Mouse (Mus musculus): ENCODE data around the gene Zbtb45.
A peak's percentile ranks its signal among the peaks of the same experiment; 100 is the strongest.

The Zbtb45 gene

DNA sequence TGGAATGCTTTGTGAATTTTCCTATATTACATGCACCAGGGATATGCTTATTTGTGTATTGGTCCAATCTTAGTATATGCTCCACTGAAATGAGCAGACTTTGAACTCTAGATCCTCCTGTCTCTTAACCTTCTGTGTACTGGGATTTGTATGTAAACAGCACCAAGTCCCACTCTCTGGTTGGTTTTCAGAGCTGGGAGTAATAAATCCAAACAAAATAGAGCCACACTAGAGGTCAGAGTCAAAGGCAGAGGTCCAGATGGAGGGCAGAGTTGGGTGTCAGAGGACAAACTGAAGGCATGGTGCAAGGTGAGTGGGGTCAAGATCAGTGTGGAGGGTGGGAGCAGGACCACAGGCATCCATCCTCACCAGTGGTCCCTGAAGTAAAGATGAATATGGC lies 14.0 kb downstream of the Zbtb45 start:
- DNase-seq: no peak

DNA sequence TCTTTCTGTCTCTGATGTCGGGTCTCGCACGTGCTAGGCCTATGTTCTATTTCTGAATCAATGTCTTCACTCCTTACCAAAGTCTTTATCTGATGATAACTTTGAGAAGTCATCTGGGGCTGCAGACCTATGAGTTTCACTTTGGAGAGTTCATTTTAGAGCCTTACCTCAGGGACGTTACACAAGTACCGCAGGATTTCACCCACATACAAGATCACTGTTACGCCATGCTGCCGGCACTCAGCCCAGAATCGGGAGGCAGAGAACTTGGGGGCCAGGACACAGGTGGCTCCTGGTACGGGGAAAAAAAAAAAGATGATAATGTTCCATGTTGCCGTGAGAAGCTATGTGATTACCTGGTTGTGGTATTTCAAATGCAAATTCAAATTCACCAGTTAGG lies 16.7 kb downstream of the Zbtb45 start:
- no peak for DNase-seq

DNA sequence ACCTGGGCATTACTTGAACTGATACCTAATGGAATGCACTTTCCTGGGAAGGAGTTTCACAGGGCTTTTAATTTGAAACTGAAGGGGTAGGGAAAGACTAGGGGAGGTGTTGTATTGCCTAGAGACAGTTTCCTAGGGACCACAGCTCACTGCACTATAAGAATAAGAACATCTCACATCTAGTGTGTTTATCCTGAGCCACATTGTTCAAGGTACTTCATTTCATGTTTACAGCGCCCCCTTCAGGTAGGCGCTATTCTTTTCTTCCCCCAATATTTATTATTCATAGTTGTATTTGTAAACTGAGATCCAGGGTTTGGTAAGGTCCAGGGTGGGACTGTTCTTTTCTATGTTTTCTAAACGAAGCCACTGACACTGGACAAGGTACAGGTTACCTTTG lies 17.6 kb downstream of the Zbtb45 start:
- DNase-seq: no peak

DNA sequence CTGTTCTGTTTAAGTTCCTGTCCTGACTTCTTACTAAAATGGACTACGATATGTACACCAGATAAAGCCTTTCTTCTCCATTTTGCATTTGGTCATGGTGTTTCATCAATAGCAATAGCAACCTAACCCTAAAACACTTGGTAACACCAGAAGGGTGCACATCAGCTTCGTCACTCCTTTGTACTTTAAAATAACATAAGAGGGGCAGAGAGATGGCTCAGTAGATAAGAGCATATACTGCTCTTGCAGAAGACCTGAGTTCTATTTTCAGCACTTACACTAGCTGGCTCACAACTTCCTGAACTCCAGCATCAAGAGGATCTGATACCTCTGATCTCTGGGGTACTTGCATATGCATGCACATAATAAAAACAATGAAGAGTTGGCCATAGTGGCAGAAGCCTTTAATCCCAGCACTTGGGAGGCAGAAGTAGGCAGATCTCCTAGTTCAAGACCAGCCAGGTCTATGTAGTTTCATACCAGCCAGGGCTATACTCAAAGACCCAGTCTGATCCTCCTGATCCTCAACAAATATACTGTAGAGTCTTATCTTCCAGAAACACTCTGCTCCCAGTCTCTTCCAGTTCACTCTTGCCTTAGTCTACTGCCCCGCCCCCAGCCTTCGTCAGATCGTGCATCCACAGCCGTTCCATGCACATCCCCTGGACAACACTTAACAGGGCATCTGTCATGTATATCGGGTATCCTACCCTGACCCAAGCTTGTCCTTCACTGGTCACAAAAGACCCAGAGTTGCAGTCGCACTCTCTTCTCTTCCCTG lies 22.2 kb downstream of the Zbtb45 start:
- DNase-seq: no peak

DNA sequence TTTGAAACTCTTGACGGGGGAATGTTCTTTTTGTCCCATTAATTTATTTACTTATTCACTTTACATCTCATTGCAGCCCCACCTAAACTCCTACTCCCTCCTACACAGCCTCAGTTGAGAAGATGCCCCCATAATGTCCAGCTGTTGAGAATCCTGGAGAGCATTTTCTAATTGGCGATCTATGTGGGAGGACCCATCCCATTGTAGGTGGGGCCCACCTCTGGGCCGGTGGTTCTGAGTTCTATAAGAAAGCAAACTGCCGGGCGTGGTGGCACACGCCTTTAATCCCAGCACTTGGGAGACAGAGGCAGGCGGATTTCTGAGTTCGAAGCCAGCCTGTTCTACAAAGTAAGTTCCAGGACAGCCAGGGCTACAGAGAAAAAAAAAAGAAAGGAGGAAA lies 22.9 kb downstream of the Zbtb45 start:
- no peak for DNase-seq

DNA sequence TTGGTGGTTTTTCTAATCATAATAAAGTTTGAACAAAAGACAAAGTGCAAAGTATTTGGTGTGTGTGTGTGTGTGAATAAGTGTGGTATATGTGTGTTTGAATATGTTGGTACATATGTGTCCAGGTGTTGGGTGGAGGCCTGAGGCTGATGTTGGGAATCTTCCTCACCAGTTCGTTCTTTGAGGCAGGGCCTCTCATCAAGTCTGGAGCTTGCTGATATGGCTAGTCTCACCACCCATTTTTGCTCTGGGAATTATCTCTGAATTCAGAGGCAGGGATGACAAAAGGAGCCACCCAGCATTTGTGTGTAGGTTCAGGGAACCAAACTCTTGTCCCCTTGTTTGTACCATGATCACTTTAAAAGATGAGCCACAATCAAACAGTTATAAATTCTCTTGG lies 24.1 kb downstream of the Zbtb45 start:
- no peak for DNase-seq

DNA sequence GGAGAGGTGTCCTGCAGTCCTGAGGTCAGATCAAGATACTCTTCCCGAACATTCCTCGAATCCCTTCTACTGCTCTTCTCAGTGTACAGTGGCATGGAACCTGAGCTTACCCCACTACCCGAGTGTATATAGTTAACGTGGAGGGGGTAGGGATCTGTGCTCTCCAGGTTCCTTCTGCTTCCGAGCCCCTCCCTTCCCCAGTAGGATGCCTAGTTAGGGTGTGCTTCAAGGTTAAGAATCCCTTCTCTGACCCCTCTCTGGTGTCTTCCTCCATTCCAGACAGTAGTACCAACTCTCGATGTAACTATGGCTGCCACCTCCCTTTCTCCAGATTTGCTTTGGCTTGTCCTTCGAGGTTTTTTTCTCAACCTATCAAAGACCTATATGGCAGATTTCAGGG lies 29.5 kb downstream of the Zbtb45 start:
- DNase-seq: no peak

DNA sequence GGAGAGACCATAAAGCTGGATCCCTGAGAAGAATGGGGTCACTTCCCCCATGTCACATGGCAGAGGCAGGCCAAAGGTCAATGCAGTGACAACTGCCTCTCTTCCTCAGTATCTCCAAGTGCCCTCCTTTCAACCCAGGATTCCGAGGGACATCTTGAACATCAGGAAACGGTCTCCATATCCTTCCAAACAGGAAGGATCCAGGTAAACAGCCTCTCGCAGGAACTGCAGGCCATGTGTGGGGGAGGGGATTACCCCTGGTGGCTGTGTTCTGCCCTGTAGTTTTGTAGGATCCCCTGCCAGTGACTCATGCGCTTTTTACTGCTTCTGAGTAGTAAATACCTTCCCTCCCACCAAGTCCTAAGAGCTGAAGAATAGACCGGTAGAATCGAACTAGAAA lies 30.1 kb downstream of the Zbtb45 start:
- no peak for DNase-seq

DNA sequence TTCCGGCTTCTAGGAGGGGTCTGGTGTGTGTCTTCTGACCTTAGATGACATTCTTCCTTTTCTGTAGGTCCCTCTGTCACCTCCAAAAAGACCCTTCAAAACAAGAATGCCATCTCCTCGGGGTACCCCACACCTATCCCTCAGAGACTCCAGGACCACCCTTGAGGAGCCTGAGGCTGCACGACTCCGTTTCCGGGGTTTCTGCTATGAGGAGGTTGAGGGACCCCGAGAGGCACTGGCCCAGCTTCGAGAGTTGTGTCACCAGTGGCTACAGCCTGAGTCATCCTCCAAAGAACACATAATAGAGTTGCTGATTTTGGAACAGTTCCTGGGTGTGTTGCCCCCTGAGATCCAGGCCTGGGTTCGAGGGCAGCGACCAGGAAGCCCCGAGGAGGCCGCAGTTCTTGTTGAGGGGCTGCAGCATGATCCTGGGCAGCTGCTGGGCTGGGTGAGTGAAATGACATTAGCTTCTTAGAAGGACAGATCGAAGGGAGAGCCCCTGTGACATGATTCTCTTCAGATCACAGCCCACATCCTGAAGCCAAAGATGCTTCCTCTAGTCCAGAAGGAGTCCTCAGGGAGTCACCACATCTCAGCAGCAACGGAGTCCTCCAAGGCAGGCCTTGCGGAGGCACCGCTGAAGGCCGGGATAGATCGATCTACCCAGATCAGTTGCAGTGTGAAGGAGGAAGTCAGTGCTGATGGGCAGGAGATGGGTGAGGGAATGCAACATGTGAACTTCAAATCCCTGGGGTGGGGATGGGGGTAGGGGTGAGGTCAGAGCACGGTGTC lies 30.7 kb downstream of the Zbtb45 start:
- DNase-seq: no peak

DNA sequence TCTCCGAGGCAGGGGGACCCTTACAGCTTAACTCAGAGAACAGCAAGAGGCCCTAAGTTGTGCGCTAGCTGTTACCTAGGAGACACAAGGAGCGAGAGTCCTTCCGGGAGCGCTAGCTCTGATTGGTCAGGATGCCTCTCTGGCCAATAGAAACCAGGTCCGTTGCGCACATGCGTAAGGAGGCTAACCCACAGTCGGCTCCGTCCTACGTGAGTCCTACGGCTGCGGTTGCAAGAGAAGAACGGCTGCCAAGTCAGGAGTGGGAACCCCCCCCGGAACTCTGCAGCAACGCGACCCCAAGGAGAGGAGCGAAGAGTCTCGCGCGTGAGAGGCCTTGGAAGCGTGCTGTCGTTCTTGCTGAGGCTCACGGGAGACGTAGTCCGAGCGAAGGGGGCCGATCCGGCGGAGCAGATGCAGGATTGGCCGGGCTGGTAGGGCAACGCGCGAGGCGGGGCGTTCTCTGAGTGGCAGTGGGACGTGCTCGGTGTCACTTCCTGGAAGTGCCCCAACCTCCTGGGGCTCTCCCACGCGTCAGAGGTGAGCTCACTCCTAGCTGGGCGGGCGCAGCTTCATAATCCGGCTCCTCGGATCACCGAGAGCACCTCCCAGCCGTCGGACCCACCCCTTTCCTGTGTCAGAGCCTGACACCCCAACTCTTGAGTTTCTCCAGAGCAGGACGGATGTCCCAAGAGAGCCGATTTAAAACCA lies 32.0 kb downstream of the Zbtb45 start, which contains the start of gene Zfp446:
Gene Zfp446, plus strand, starts transcription at position 167 of the 708 bp plus-strand sequence.
- peak; percentile 99 for DNase-seq

DNA sequence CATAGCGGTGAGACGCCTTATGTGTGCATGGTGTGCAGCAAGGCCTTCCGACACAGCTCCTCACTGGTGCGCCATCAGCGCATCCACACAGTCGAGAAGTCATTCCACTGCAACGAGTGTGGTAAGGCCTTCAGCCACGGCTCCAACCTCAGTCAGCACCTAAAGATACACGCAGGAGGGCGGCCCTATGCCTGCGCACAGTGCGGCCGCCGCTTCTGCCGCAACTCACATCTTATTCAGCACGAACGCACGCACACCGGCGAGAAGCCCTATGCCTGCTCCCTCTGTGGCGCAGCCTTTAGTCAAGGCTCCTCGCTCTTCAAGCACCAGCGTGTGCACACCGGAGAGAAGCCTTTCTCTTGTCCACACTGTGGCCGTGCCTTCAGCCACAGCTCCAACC lies 38.9 kb downstream of the Zbtb45 start:
- DNase-seq: no peak

DNA sequence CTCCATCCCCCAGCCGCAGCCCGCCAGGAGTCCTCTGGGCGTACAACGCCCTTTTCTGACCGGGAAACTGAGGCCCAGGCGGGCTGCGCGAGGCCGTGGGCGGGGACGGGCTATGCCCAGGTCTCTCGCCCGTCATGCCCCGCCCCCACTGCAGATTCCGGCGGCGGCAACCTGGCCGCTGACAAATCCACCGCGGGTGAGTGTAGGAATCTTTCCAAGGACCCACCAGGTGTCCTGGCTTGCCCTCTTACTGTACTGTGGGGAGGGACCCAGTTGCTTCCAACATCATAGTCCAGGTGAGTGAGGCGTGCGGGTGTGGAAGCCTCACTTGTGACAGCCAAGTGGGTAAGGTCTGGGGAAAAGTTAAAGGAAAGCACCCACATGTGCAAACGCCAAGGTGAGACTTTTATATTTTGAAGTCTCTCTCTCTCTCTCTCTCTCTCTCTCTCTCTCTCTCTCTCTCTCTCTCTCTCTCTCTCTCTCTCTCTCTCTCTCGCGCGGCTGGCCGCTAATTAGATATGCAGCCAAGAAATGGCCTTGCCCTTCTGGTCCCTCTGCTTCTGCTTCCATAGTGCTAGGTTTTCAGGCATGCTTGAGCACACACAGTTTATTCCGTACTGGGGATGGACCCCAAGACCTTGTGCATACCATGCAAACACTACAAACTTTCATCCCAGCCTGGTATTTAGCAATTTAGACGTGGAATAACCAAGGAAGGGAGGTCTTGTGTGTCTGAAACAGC lies 43.6 kb downstream of the Zbtb45 start:
- DNase-seq: peak; percentile 76

DNA sequence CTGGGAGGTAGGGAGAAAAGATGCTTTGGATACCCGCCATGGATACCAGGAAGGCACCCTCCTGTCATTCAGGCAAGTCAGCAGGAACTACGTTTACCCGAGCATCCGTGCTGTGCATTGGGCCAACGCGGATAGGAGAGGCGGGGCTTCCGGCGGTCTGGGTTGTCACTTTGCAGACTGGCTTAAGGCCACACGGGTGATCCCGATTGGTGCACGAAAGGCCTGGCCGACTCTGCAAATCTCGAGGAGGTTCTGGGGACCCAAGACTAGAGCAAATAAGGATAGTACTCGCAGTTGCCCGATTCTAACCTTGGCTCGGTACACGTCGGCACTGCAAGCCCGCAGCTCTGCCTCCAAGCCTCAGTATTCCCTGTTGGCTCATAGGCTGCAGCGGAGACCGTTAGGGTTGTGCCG lies 44.1 kb downstream of the Zbtb45 start, which contains the start of gene Zfp324:
Gene Zfp324, plus strand, starts transcription at position 161 of the 414 bp plus-strand sequence.
- peak; percentile 93 for DNase-seq

DNA sequence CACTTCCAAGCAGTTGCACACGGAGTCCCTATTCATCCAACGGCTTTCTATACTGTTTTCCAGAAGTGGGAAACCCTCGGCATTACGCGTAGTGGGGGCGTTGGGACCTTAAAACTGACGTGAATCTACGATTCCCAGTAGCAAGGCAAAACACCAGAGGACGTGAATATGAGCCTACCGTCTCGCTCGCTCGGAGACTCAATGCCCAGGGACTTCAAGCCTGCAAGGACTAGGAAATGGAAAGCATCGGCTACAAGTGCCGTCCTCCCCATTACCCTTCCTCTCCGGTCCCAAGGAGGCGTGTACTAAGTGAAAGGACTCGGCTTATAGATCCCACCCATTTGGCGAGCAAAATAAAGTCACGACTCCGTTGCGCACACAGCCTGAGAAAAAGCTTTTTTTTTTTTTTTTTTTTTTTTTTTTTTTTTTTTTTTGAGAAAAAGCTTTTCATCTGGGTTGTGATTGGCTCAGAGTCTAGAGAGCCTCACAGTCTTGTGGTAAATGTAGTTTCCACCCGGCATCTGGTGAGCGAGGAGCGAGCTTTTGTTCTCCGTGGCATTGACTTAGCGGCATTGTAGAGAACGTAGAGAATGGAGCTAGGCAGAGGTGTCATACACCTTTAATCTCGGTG lies 48.2 kb downstream of the Zbtb45 start:
- DNase-seq: peak; percentile 55

DNA sequence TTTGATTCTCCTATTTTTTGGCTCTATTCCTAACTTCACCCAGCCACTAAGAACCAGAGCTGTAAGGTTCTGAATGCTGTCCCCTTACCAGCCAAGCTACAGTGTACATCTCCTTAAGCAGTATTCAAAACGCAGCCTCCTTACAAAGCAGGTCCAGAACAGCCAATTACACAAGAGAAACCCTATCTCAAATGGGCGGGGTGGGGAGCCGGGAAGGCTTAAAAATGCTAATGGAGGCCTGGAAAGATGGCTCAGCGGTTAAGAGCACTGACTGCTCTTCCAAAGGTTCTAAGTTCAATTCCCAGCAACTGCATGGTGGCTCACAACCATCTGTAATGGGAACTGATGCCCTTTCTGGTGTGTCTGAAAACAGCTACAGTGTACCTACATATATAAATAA lies 50.1 kb downstream of the Zbtb45 start:
- DNase-seq: no peak

DNA sequence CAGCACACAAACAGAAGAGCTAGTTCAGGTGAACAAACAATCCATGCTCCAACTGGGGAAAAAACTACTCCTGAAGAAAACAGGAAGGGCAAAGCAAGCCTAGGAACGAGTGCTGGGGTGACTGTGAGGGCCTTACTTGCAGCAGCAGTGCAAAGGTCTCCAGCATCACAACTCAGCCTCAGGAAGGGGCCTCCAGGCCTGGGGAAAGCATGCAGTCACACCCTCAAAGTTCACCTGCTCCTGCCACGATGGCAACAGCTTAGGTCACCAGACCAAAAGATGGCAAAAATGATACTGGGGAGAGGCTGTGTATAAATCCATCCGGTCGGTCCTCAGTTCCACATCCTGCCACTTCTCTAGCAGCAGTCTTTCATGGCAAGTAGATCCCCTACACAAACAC lies 50.9 kb downstream of the Zbtb45 start:
- no peak for DNase-seq

DNA sequence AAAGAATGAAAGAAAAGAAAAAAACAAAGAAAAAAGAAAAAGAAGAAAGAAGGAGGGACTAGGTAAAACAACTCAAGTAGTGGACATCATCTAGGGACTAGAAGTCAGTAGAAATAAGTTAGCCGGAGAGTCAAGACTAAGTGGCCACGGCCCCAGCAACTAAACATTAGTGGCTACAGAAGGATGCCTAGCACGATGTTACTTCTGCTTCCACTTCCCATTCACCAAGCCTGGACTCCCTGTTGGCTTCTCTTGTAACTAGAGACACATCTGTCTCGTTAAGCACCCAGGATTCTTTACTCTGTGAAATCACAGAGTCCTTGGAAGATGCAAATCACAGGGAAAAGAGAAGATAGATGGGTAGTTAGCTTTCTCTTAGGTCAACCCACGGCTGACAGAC lies 52.3 kb downstream of the Zbtb45 start:
- no peak for DNase-seq

DNA sequence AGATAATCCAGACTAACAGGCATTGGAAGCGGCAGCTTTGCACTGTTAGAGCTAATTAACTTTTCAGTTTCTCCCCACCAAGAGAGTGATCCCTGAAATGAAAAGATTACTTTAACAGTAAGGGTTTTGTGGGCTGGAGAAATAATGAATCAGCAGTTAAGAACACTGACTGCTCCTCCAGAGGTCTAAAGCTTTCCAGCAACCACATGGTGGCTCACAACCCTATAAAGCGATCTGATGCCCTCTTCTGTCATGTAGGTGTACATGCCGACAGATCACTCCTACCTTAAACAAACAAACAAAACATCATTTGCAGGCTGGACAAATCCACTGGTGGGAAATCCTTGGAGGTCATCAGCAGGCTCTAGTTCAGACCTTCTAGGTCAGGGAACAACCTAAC lies 54.9 kb downstream of the Zbtb45 start:
- DNase-seq: no peak
